Mouse (Mus musculus): ENCODE data around the gene Klhdc8a.
"Not testable (repeated sequence)": the region's sequence is repeated elsewhere in the genome, so short reads cannot be mapped to it uniquely, and the experiment has no call there.

Klhdc8a gene

GRCm38 (mm10) chr1:132343656-132344055 lies 45.2 kb downstream of the Klhdc8a start:
- no peak for DNase-seq (ENCODE audit: low spot score in 2 of 2)

GRCm38 (mm10) chr1:132345514-132345913 lies 47.1 kb downstream of the Klhdc8a start:
- peak; percentile 49 to 56 for DNase-seq (ENCODE audit: low spot score in 2 of 2)

- peak; percentile 82 to 85 for DNase-seq (ENCODE audit: low spot score in 2 of 2)
These were observed 47.9 kb downstream of the Klhdc8a start for GRCm38 (mm10) chr1:132346134-132346851.

GRCm38 (mm10) chr1:132346951-132347350 lies 48.5 kb downstream of the Klhdc8a start:
- DNase-seq (ENCODE audit: low spot score in 2 of 2), result no peak

- no peak for DNase-seq (ENCODE audit: low spot score in 2 of 2)
These were observed 50.0 kb downstream of the Klhdc8a start for GRCm38 (mm10) chr1:132348401-132348800.

GRCm38 (mm10) chr1:132349049-132349448 lies 50.6 kb downstream of the Klhdc8a start:
- DNase-seq (ENCODE audit: low spot score in 2 of 2), result not testable (repeated sequence)

GRCm38 (mm10) chr1:132349601-132350000 lies 51.2 kb downstream of the Klhdc8a start:
- DNase-seq (ENCODE audit: low spot score in 2 of 2), result not testable (repeated sequence)

- DNase-seq (ENCODE audit: low spot score in 2 of 2), result no peak
These were observed 52.6 kb downstream of the Klhdc8a start for GRCm38 (mm10) chr1:132351058-132351457.

- no peak for DNase-seq (ENCODE audit: low spot score in 2 of 2)
These were observed 55.0 kb downstream of the Klhdc8a start for GRCm38 (mm10) chr1:132353389-132353788.

GRCm38 (mm10) chr1:132354234-132354633 lies 55.8 kb downstream of the Klhdc8a start:
- DNase-seq (ENCODE audit: low spot score in 2 of 2), result no peak

GRCm38 (mm10) chr1:132355162-132355601 lies 56.8 kb downstream of the Klhdc8a start:
- peak; percentile 46 to 58 for DNase-seq (ENCODE audit: low spot score in 2 of 2)

GRCm38 (mm10) chr1:132355841-132356242 lies 57.4 kb downstream of the Klhdc8a start:
- peak; percentile 79 to 90 for DNase-seq (ENCODE audit: low spot score in 2 of 2)

- no peak for DNase-seq (ENCODE audit: low spot score in 2 of 2)
These were observed 58.4 kb downstream of the Klhdc8a start for GRCm38 (mm10) chr1:132356841-132357240.

All from heart, adult 9 months (tissue).